Mouse (Mus musculus) thymus, adult 18-20 months (tissue): Measurements from ENCODE around the gene Yars2.

Experiments used
- DNase-seq, 2 experiments: peaks; one replicate each; pipeline ENCODE4 v3.0.0; 2022; ENCODE audit warnings: mixed read lengths in 2 of 2

Gene Yars2

DNA sequence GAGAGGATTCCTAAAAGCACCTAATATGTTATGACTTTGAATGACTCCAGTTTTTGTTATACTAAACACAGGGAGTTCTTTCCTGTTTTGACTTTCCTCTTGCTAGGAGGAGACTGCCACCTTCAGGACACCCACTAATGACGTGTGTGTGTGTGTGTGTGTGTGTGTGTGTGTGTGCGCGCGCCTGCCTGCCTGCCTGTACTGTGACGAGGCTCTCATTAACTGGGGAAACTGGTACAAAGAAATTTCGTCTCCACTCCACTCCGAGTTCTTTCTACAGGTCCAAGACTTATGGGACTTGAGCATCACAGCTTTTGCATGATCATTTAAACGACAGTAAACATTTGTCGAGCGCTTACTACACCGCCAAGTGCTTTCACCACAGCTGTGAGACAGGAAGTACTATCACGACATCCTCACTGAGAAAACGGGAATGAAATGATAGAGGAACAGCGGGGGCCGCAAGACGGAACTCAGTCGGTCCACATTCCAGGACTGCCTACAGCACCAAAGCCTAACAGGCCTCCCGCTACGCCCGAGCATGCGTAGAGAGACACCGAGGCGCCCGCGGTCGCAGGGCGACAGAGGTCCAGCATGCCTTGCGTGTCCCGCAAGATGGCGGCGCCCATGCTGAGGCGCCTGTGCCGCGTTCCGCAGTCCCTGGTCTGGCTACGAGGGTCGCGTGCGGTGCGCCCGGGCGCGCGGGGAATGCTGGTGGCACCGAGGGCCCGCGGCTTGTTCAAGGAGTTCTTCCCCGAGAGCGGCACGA lies at the start of gene Yars2:
Gene Yars2 (plus strand): TSS at position 597 of the 769 bp plus-strand sequence.
- DNase-seq = peak; percentile 83 to 85

DNA sequence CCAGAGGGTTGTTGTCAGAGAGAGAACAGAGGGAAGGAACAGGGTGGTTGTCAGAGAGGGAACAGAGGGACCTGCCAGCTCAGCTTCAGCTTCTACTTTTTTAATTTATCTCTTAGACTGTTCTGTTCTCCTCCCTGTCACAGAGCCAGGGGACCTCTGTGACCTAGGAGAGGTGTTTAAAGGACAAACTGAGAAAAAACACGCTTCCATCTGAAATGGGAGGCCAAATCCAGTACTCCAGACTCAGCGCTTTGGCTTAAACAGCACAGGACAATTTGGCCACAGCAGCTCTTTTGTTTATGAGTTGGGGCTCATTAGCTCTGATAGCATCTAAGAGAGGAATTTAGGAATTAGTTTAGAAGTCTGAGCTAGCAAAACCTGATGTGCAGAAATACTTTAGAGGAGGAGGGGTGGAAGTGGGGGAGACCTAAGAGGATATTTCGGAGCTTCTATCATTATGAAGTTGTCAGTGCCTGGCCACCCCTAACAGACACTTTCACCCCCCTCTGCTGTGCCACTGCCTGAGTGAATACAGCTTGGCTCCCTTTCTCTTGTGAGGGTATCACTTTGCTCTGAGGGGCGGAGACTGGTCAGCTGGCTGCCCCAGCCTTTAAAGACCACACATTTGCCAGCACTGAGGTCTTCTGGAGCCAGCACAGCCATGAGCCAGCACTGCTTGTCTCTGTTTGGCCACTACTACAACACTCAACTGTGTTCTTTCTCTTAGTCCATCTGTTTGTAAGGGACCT lies 49.3 kb upstream of the Yars2 start:
- DNase-seq = no peak

DNA sequence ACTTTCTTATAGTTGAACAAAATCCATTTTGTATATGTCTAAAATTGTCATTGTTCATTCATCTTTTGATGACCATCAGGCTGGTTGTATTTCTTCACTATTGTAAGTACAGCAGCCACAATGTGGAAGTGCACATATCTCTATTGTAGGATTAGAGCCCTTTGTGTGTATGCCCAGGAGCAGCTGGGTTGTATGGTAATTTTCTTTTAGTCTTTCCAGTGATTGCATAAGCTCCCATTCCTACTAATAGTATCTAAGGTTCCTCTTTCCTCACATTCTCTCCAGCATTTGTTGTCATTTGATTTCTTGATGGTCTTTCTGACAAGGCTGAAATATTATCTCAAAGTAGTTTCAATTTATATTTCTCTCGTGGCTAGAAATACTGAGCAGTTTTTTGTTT lies 47.5 kb upstream of the Yars2 start:
- DNase-seq = no peak

DNA sequence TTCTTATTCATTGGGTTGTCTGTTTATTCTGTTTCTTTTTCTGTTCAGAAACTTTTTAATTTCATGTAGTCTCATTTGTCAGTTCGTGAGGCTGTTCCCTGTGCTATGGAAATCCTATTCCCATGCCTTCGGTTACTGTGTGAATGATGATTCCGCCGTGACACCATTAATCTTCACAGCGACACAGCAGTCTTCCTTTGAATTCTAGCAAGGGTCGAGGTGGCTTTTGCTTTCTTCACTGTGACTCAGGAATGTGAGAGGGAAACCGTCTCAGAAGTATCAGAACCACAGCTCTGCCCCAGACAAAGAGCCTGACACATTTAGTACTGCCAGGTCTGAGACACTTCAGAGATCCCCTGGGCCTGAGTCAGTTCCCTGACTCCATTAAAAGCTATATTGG lies 46.9 kb upstream of the Yars2 start:
- DNase-seq = no peak

- DNase-seq = no peak
Measured at GRCm38 (mm10) chr16:16256672-16257071, 46.1 kb upstream of the Yars2 start.

GRCm38 (mm10) chr16:16260882-16261281 lies 41.9 kb upstream of the Yars2 start:
- no peak for DNase-seq

DNA sequence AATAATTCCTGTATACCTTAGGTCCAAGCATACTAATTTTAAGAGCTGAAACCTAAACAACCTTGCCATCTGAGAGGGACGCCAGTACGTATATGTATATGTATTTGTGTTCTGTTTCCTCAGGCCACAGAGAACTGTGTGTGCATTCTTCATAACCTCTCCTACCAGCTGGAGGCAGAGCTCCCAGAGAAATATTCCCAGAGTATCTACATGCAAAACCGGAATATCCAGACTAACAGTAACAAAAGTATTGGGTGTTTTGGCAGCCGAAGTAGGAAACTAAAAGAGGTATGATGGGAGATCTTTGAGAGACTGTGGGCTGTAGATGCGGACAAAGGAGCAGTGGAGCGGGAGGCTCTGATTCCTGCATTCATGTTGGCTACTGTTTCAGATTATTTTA lies 41.3 kb upstream of the Yars2 start:
- DNase-seq = no peak

DNA sequence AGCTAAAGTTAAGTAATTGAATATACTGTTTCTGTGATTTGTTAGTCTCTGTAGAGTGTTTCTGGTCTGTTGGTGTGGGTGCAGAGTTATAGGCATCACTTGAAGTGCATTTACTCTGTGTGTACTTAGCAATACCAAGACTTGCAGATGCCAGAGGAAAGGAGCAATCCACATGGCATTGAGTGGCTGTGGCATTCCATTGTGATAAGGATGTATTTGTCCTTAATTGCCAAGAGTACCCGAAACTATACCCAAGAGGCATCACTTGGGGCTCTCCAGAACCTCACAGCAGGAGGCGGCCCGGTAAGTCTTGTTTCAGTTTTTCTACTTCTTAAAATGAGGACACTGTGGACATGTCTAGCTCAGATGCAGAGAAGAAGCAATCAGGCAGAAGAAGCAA lies 40.3 kb upstream of the Yars2 start:
- DNase-seq = no peak

DNA sequence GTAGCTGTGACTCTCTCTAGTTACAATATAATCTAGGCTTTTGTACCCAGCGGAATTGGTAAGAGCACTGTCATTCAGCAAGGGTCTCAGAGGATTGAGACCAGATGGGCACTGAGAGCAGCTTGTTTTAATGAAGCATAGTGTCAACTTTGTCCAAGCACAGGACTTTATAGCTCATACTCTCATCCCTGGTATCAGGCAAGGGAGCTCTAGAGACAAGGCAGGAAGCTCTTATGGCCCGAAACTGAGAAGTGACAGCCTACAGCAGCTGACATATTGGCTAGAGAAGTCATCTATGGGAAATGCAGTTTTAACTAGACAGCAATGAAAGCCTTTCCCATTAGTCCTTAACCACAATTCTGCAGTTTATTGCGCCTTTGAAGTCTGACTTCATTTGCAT lies 29.8 kb upstream of the Yars2 start:
- no peak for DNase-seq

GRCm38 (mm10) chr16:16273752-16274151 lies 29.0 kb upstream of the Yars2 start:
- no peak for DNase-seq

DNA sequence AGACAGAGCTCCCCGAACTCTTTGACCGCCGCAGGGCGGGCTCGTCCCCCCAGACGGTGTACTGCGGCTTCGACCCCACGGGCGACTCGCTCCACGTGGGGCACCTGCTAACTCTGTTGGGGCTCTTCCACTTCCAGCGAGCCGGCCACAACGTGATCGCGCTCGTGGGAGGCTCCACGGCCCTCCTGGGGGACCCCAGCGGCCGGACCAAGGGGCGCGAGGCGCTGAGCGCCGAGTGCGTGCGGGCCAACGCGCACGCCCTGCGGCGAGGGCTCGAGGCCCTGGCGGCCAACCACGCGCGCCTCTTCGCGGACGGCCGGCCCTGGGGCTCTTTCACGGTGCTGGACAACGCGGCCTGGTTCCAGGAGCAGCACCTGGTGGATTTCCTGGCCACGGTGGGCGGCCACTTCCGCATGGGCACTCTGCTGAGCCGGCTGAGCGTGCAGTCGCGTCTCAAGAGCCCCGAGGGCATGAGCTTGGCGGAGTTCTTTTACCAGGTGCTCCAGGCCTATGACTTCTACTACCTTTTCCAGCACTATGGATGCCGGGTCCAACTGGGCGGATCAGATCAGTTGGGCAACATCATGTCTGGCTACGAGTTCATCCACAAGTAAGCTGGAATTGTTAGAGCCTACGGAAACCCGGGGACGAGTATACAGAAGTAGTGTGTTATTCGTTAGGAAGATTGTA lies 518 bp downstream of the Yars2 start:
- peak; percentile 14 to 19 for DNase-seq

DNA sequence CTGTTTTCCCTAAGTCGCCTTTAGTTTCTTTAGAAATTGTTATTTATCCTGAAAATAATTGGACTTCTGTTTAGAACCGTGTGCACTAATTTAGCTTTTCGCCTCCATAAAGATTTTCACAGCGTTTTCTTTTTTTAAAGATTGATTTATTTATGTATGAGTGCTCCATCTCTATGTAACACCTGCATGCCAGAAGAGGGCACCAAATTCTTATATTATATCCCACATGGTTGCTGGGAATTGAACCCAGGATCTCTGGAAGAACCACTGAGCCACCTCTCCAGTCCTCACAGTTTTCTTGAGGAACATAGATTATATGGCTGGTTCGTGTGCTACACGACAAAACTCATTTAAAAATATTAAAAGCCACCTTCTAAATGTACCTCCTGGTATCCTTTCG lies 1.1 kb downstream of the Yars2 start:
- DNase-seq = no peak

- no peak for DNase-seq
Measured at GRCm38 (mm10) chr16:16311319-16311718, 8.6 kb downstream of the Yars2 start.

DNA sequence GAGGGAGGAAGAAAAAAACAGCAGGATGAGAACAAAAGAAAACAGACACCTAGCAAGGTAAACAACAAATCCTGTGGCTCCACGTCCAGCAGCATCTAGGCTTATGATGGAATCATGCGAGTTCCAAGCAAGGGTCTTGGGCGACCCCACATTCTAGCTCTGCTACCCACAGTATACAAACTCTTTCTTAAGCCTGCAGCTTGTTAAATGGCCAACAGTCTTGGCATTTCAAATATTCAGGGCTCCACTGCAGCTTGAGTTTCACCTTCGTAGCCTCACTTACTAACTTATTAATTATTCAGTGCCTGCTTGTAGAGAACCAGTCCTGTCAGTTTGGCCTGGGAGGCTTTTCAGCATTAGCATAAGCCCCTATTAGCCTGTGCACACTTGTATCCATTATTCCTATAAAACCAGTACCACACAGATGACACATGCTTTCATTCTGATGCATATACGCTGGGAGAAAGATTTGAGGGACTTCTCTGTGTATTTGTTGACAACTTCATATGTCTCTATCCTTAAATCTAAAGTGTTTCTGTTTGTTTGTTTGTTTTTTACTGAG lies 23.1 kb downstream of the Yars2 start:
- no peak for DNase-seq

- DNase-seq = no peak
Measured at GRCm38 (mm10) chr16:16346420-16346819, 43.7 kb downstream of the Yars2 start.

GRCm38 (mm10) chr16:16357908-16358307 lies 55.1 kb downstream of the Yars2 start:
- DNase-seq = peak in 1 of 2 experiments; percentile 4

DNA sequence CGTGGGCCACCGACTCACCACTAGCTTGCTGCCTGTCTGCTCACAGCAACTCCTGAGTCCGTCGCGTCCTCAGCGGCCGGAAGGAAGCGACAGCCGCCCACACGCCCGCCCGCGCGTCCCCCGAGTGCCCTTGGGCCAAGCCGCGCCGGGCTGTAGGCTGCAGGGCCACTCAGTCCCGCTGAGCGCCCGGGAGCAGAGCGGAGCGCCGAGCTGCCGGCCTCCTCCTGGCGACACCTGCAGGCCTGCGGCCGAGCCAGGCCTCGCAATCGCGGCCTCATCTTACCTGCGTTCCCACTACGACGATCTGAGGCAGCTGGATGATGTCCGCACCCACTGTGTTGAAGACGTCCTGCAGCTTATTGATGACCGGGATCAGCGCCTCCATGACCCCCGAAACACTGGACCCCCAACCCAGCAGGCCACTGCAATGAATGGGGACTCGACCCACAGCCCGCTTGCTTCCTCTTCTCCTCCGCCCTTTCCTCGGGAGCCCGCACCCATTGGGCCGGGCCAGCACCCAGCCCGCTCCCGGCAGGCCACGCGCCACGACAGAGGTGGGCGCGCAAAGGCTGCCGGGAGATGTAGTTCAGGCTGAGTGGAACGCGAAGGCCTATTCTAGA lies 55.8 kb downstream of the Yars2 start, which contains the start of gene Dnm1l:
Gene Dnm1l (minus strand): TSS at position 479 of the 620 bp plus-strand sequence.
- peak; percentile 86 for DNase-seq

GRCm38 (mm10) chr16:16359101-16359482 lies 56.3 kb downstream of the Yars2 start:
- peak in 1 of 2 experiments; percentile 3 for DNase-seq
